In genomic region chr19:40240360-40240759, GRCm38 (mm10) we compare ENCODE assay signal across 15 mouse cellular contexts. TPM values are rescaled to one million over a fixed set of nuclear protein-coding genes. Genes with fewer than 3 reads are reported as not detected.
DNase-seq lines count a peak whose midpoint lies in the region; ATAC-seq and TF ChIP-seq lines count a peak whose summit lies in the region.
"Had no signal": no experiment of that assay in that cellular context is flagged by ENCODE, and none has a peak within 500 bp of the region (broad histone marks: within the 10 kb centered on the region; RNA-seq: fewer than 3 reads in every experiment).

No protein-coding gene starts in this region.

- peak overlapping the region; percentile 81 for H3K27ac ChIP-seq in forebrain, embryonic 10.5 days
- no peak overlapping the region for H3K27ac ChIP-seq in forebrain, embryonic 11.5 days (ENCODE audit: low read depth, low read length)
- peak overlapping the region; percentile 81; the same call in 1 of the 2 replicates for H3K27ac ChIP-seq in hindbrain, embryonic 10.5 days
- no peak overlapping the region for H3K27ac ChIP-seq in hindbrain, embryonic 11.5 days (ENCODE audit: low read depth, low read length)
- no peak overlapping the region for H3K27ac ChIP-seq in neural tube, embryonic 14.5 days (ENCODE audit: low read depth, low read length)
- peak overlapping the region; percentile 88 for H3K27ac ChIP-seq in heart, postnatal 0 days (ENCODE audit: low read depth)

- H3K4me3 ChIP-seq in forebrain, embryonic 10.5 days, result no peak overlapping the region
- no peak overlapping the region for H3K4me3 ChIP-seq in forebrain, embryonic 11.5 days (ENCODE audit: low read depth, low read length)
- H3K4me3 ChIP-seq in hindbrain, embryonic 10.5 days, result no peak overlapping the region
- H3K4me3 ChIP-seq in hindbrain, embryonic 11.5 days (ENCODE audit: low read depth, low read length), result no peak overlapping the region
- H3K4me3 ChIP-seq in neural tube, embryonic 14.5 days (ENCODE audit: low read depth, low read length), result no peak overlapping the region
- no peak overlapping the region for H3K4me3 ChIP-seq in heart, postnatal 0 days (ENCODE audit: low read depth, low read length)
- H3K4me3 ChIP-seq: kidney, embryonic 15.5 days had no signal

- DNase-seq in forebrain, embryonic 10.5 days (ENCODE audit: extremely low spot score, low spot score), result no peak
- DNase-seq in forebrain, embryonic 11.5 days (ENCODE audit: low spot score), result no peak
- no peak for DNase-seq in hindbrain, embryonic 10.5 days (ENCODE audit: low spot score)
- no peak for DNase-seq in hindbrain, embryonic 11.5 days (ENCODE audit: low spot score)
- DNase-seq in neural tube, embryonic 10.5 days (ENCODE audit: extremely low spot score, low spot score), result no peak
- no peak for DNase-seq in heart, postnatal 0 days (ENCODE audit: low spot score)
- DNase-seq in kidney, postnatal 10 days, result no peak
- DNase-seq: cerebellum, adult 2 months; thymus, adult 18-20 months had no signal

- peaks cover 6% of the 10 kb centered on the region for H3K36me3 ChIP-seq in forebrain, embryonic 10.5 days (replicated peaks)
- H3K36me3 ChIP-seq in forebrain, embryonic 11.5 days (ENCODE audit: control insufficient read depth, insufficient read depth, low read length), result no peaks in the 10 kb centered on the region
- H3K36me3 ChIP-seq in hindbrain, embryonic 10.5 days, result peaks cover 9% of the 10 kb centered on the region; the same call in 1 of the 2 replicates
- H3K36me3 ChIP-seq in hindbrain, embryonic 11.5 days (ENCODE audit: control insufficient read depth, insufficient read depth, low read length), result no peaks in the 10 kb centered on the region
- H3K36me3 ChIP-seq in neural tube, embryonic 14.5 days (ENCODE audit: control insufficient read depth, insufficient read depth, low read length), result no peaks in the 10 kb centered on the region
- peaks cover 20% of the 10 kb centered on the region for H3K36me3 ChIP-seq in heart, postnatal 0 days (replicated peaks; ENCODE audit: control insufficient read depth, insufficient read depth, low read length)
- H3K36me3 ChIP-seq: kidney, embryonic 15.5 days had no signal

- TF ChIP-seq EP300 in heart, postnatal 0 days (IDR thresholded peaks at IDR 0.05; ENCODE audit: low read depth), result no peak

- H3K4me2 ChIP-seq in forebrain, embryonic 11.5 days (ENCODE audit: low read depth, low read length, severe bottlenecking), result no peak overlapping the region
- no peak overlapping the region for H3K4me2 ChIP-seq in hindbrain, embryonic 11.5 days (replicated peaks; ENCODE audit: low read depth, low read length)
- no peak overlapping the region for H3K4me2 ChIP-seq in neural tube, embryonic 14.5 days (ENCODE audit: low read depth, low read length)
- no peak overlapping the region for H3K4me2 ChIP-seq in heart, postnatal 0 days (ENCODE audit: low read depth, low read length)
- H3K4me2 ChIP-seq: kidney, embryonic 15.5 days had no signal

- no peaks in the 10 kb centered on the region for H3K27me3 ChIP-seq in forebrain, embryonic 10.5 days (ENCODE audit: poor library complexity, severe bottlenecking)
- H3K27me3 ChIP-seq in forebrain, embryonic 11.5 days (ENCODE audit: control insufficient read depth, insufficient read depth, low read length), result no peaks in the 10 kb centered on the region
- no peaks in the 10 kb centered on the region for H3K27me3 ChIP-seq in hindbrain, embryonic 10.5 days (ENCODE audit: insufficient read depth, poor library complexity, severe bottlenecking)
- no peaks in the 10 kb centered on the region for H3K27me3 ChIP-seq in hindbrain, embryonic 11.5 days (ENCODE audit: control insufficient read depth, insufficient read depth, low read length)
- H3K27me3 ChIP-seq in neural tube, embryonic 14.5 days (ENCODE audit: control insufficient read depth, insufficient read depth, low read length), result no peaks in the 10 kb centered on the region
- no peaks in the 10 kb centered on the region for H3K27me3 ChIP-seq in heart, postnatal 0 days (ENCODE audit: control insufficient read depth, insufficient read depth, low read length)
- H3K27me3 ChIP-seq: kidney, embryonic 15.5 days had no signal

- 77% methylated on average over 6 of the region's 6 CpGs for WGBS in forebrain, embryonic 10.5 days
- WGBS in forebrain, embryonic 11.5 days, result 79% methylated on average over 6 of the region's 6 CpGs
- 78% methylated on average over 6 of the region's 6 CpGs for WGBS in hindbrain, embryonic 10.5 days
- 72% methylated on average over 6 of the region's 6 CpGs for WGBS in hindbrain, embryonic 11.5 days
- WGBS in neural tube, embryonic 14.5 days, result 85% methylated on average over 6 of the region's 6 CpGs
- WGBS in heart, postnatal 0 days, result 57% methylated on average over 6 of the region's 6 CpGs

- no peak for TF ChIP-seq CTCF in heart, postnatal 0 days (IDR thresholded peaks at IDR 0.05; ENCODE audit: low read depth)

- ATAC-seq in forebrain, embryonic 11.5 days (replicated peaks; ENCODE audit: low FRiP score), result no peak
- no peak for ATAC-seq in hindbrain, embryonic 11.5 days (ENCODE audit: low FRiP score)
- 0 out of 2 replicates have a peak, but pooled peaks have one; percentile 22 for ATAC-seq in neural tube, embryonic 14.5 days (ENCODE audit: low read depth)
- ATAC-seq in heart, postnatal 0 days (ENCODE audit: insufficient read depth, low read depth), result no peak
- ATAC-seq: activated CD4-positive, CD25-positive, alpha-beta regulatory T cell, adult 4 months had no signal

- peaks cover 23% of the 10 kb centered on the region for H3K4me1 ChIP-seq in forebrain, embryonic 10.5 days
- H3K4me1 ChIP-seq in forebrain, embryonic 11.5 days (replicated peaks; ENCODE audit: control insufficient read depth, insufficient read depth, low read length), result peaks cover 5% of the 10 kb centered on the region
- H3K4me1 ChIP-seq in hindbrain, embryonic 10.5 days (replicated peaks), result peaks cover 17% of the 10 kb centered on the region
- peaks cover 3% of the 10 kb centered on the region; the same call in 1 of the 2 replicates for H3K4me1 ChIP-seq in hindbrain, embryonic 11.5 days (replicated peaks; ENCODE audit: control insufficient read depth, insufficient read depth, low read length)
- H3K4me1 ChIP-seq in neural tube, embryonic 14.5 days (ENCODE audit: control insufficient read depth, insufficient read depth, low read length), result no peaks in the 10 kb centered on the region
- peaks cover 24% of the 10 kb centered on the region for H3K4me1 ChIP-seq in heart, postnatal 0 days (ENCODE audit: control insufficient read depth, insufficient read depth)

- no peaks in the 10 kb centered on the region for H3K9me3 ChIP-seq in forebrain, embryonic 10.5 days
- no peaks in the 10 kb centered on the region for H3K9me3 ChIP-seq in forebrain, embryonic 11.5 days (ENCODE audit: control insufficient read depth, low read length)
- no peaks in the 10 kb centered on the region for H3K9me3 ChIP-seq in hindbrain, embryonic 10.5 days
- H3K9me3 ChIP-seq in hindbrain, embryonic 11.5 days (ENCODE audit: control insufficient read depth, low read length), result no peaks in the 10 kb centered on the region
- no peaks in the 10 kb centered on the region for H3K9me3 ChIP-seq in neural tube, embryonic 14.5 days (ENCODE audit: control insufficient read depth, low read length)
- no peaks in the 10 kb centered on the region for H3K9me3 ChIP-seq in heart, postnatal 0 days (replicated peaks; ENCODE audit: control insufficient read depth, low read length)
- H3K9me3 ChIP-seq: kidney, embryonic 15.5 days had no signal

- H3K9ac ChIP-seq in forebrain, embryonic 11.5 days (ENCODE audit: low read length), result no peak overlapping the region
- no peak overlapping the region for H3K9ac ChIP-seq in hindbrain, embryonic 11.5 days (ENCODE audit: low read depth, low read length)
- H3K9ac ChIP-seq in neural tube, embryonic 14.5 days (replicated peaks; ENCODE audit: low read depth, low read length), result no peak overlapping the region
- H3K9ac ChIP-seq in heart, postnatal 0 days (replicated peaks; ENCODE audit: low read depth, low read length), result no peak overlapping the region
- H3K9ac ChIP-seq: kidney, embryonic 15.5 days had no signal

RNA-seq across cellular contexts. Expression of gene Pdlim1, which starts 31.3 kb away (rescaled TPM):
- polyA plus RNA-seq in forebrain, embryonic 10.5 days (2016; fragmentation: Nextera tagmentation; extraction: Ambion mirVana), result 96.1 and 108 TPM in 2 replicates
- polyA plus RNA-seq in forebrain, embryonic 11.5 days (2014; fragmentation: Nextera tagmentation; extraction: Ambion mirVana), result 71.2 and 73.9 TPM in 2 replicates
- polyA plus RNA-seq in hindbrain, embryonic 10.5 days (2016; fragmentation: Nextera tagmentation; extraction: Ambion mirVana), result 105 and 123 TPM in 2 replicates
- 94.6 and 106 TPM in 2 replicates for polyA plus RNA-seq in hindbrain, embryonic 11.5 days (2014; fragmentation: Nextera tagmentation; extraction: Ambion mirVana)
- polyA plus RNA-seq in neural tube, embryonic 14.5 days (2014; fragmentation: Nextera tagmentation; extraction: Ambion mirVana), result 3.2 and 13.6 TPM in 2 replicates
- total RNA-seq in heart, postnatal 0 days (2014; rRNA removed; ENCODE audit: low replicate concordance), result 96.5 and 117 TPM in 2 replicates
- 206 and 230 TPM in 2 replicates for polyA plus RNA-seq in heart, postnatal 0 days (2015; fragmentation: Nextera tagmentation; extraction: Ambion mirVana)

RNA-seq across cellular contexts. Expression of gene Cyp2c70, which starts 53.2 kb away (rescaled TPM):
- not detected in 2 replicates for polyA plus RNA-seq in forebrain, embryonic 10.5 days (2016; fragmentation: Nextera tagmentation; extraction: Ambion mirVana)
- polyA plus RNA-seq in forebrain, embryonic 11.5 days (2014; fragmentation: Nextera tagmentation; extraction: Ambion mirVana), result not detected in 2 replicates
- not detected in 2 replicates for polyA plus RNA-seq in hindbrain, embryonic 10.5 days (2016; fragmentation: Nextera tagmentation; extraction: Ambion mirVana)
- polyA plus RNA-seq in hindbrain, embryonic 11.5 days (2014; fragmentation: Nextera tagmentation; extraction: Ambion mirVana), result not detected in 2 replicates
- polyA plus RNA-seq in neural tube, embryonic 14.5 days (2014; fragmentation: Nextera tagmentation; extraction: Ambion mirVana), result not detected in 2 replicates
- not detected in 2 replicates for total RNA-seq in heart, postnatal 0 days (2014; rRNA removed; ENCODE audit: low replicate concordance)
- not detected in 2 replicates for polyA plus RNA-seq in heart, postnatal 0 days (2015; fragmentation: Nextera tagmentation; extraction: Ambion mirVana)
- total RNA-seq: ES-E14 had no signal
- polyA plus RNA-seq: activated CD4-positive, CD25-positive, alpha-beta regulatory T cell, adult 4 months; cerebellum, adult 2 months; limb, embryonic 11.5 days; lung, postnatal 0 days had no signal

Comparison
In these comparisons a context has a peak if more than half of its experiments do, and no peak if none do; other contexts are left out.
1. H3K27ac ChIP-seq: peak in forebrain, embryonic 10.5 days (single experiment), hindbrain, embryonic 10.5 days (single experiment) and heart, postnatal 0 days (single experiment); none in forebrain, embryonic 11.5 days (single experiment), hindbrain, embryonic 11.5 days (single experiment) and neural tube, embryonic 14.5 days (single experiment).